Mouse (Mus musculus) liver, adult 2 months (tissue): ENCODE measurements at regions not wholly inside any gene's neighbourhood (a gene's known extent, or its start where the extent isn't known, plus 50 kb on each side); places are given as distances from the start of the nearest gene placed in this dataset.

ENCODE experiments used
- DNase-seq: peaks from one replicate; pipeline ENCODE4 v3.0.0-alpha.2; 2011; ENCODE audit warnings: low read depth, low spot score; ENCODE audit errors: extremely low read depth
- H3K27ac ChIP-seq: fragments of 200-500 bp; replicated peaks from 2 replicates; pipeline ENCODE4 v1.5.1; 2012; ENCODE audit warnings: low read depth, mild to moderate bottlenecking, control low read depth, inconsistent platforms, low read length; ENCODE audit not compliant: insufficient read depth
- H3K27me3 ChIP-seq: fragments of 200-500 bp; 2 replicates; pipeline ENCODE4 v1.6.1; 2012; ENCODE audit warnings: mild to moderate bottlenecking, moderate library complexity, low read length, inconsistent platforms; ENCODE audit not compliant: control insufficient read depth, insufficient read depth
- H3K36me3 ChIP-seq: fragments of 200-500 bp; 2 replicates; pipeline ENCODE4 v1.6.1; 2012; ENCODE audit warnings: low read length, inconsistent platforms; ENCODE audit not compliant: control insufficient read depth, insufficient read depth
- H3K4me1 ChIP-seq: fragments of 200-500 bp; 2 replicates; pipeline ENCODE4 v1.6.1; 2011; ENCODE audit warnings: low read length; ENCODE audit not compliant: control insufficient read depth, insufficient read depth
- H3K4me3 ChIP-seq: fragments of 200-500 bp; 2 replicates; pipeline ENCODE4 v1.5.1; 2011; ENCODE audit warnings: low read depth, mild to moderate bottlenecking, control low read depth, low read length, moderate library complexity; ENCODE audit not compliant: insufficient read depth
- H3K79me2 ChIP-seq: fragments of 200-500 bp; 2 replicates; pipeline ENCODE4 v1.6.1; 2012; ENCODE audit warnings: inconsistent platforms, mild to moderate bottlenecking, low read length, moderate library complexity; ENCODE audit not compliant: control insufficient read depth, insufficient read depth
- H3K9ac ChIP-seq: fragments of 200-500 bp; 2 replicates; pipeline ENCODE4 v1.6.1; 2012; ENCODE audit warnings: low read depth, mild to moderate bottlenecking, control low read depth, inconsistent platforms, low read length
- CTCF ChIP-seq: fragments of 200-500 bp; IDR thresholded peaks from 2 replicates; pipeline ENCODE4 v1.5.1; 2011; ENCODE audit warnings: low read depth, low read length, control low read depth
- POLR2A ChIP-seq: fragments of 200-500 bp; IDR thresholded peaks from 2 replicates; pipeline ENCODE4 v1.6.1; 2011; ENCODE audit warnings: low read length, control low read depth; ENCODE audit not compliant: insufficient read depth; ENCODE audit errors: extremely low read depth
- WGBS: fragments of 180-500 bp; shearing (Covaris S2); methylation state at CpG from one replicate; pipeline ENCODE4 v1.1.7; 2018; 5-methylcytosine and 5-hydroxymethylcytosine counted together

- no peak for TF ChIP-seq CTCF
- no peak for TF ChIP-seq POLR2A
- H3K79me2 ChIP-seq, result no peaks in the 10 kb centered on the region
- WGBS, result 76% methylated on average over 6 of the region's 6 CpGs
- no peak overlapping the region for H3K9ac ChIP-seq
- H3K4me1 ChIP-seq, result no peaks in the 10 kb centered on the region
- H3K36me3 ChIP-seq, result no peaks in the 10 kb centered on the region
- H3K27me3 ChIP-seq, result no peaks in the 10 kb centered on the region
- no peak overlapping the region for H3K27ac ChIP-seq
- H3K4me3 ChIP-seq, result no peak overlapping the region
- DNase-seq, result no peak
These were observed 67.7 kb upstream of the Osbpl8 start for GRCm38 (mm10) chr10:111096811-111097210.

GRCm38 (mm10) chr10:111094405-111094804 is 70.1 kb upstream of the Osbpl8 start:
- no peaks in the 10 kb centered on the region for H3K27me3 ChIP-seq
- no peak overlapping the region for H3K9ac ChIP-seq
- no peaks in the 10 kb centered on the region for H3K36me3 ChIP-seq
- H3K4me1 ChIP-seq, result no peaks in the 10 kb centered on the region
- no peak for TF ChIP-seq CTCF
- TF ChIP-seq POLR2A, result no peak
- 58% methylated on average over 9 of the region's 9 CpGs for WGBS
- DNase-seq, result no peak
- H3K27ac ChIP-seq, result no peak overlapping the region
- no peaks in the 10 kb centered on the region for H3K79me2 ChIP-seq
- no peak overlapping the region for H3K4me3 ChIP-seq

GRCm38 (mm10) chr10:111089382-111089781 is 75.2 kb upstream of the Osbpl8 start:
- Histone ChIP-seq H3K9ac (no peak overlapping the region), H3K4me1 (no peaks in the 10 kb centered on the region), H3K36me3 (no peaks in the 10 kb centered on the region), H3K27ac (no peak overlapping the region), H3K27me3 (no peaks in the 10 kb centered on the region), H3K4me3 (no peak overlapping the region), H3K79me2 (no peaks in the 10 kb centered on the region)
- no peak for DNase-seq
- no peak for TF ChIP-seq POLR2A
- TF ChIP-seq CTCF, result no peak
- 49% methylated on average over 5 of the region's 5 CpGs for WGBS

GRCm38 (mm10) chr10:111085561-111085960 is 75.6 kb upstream of the Zdhhc17 start:
- 81% methylated on average over 8 of the region's 8 CpGs for WGBS

GRCm38 (mm10) chr10:111084267-111084780 is 74.4 kb upstream of the Zdhhc17 start:
- no peak for DNase-seq
- TF ChIP-seq POLR2A, result no peak
- TF ChIP-seq CTCF, result no peak
- 72% methylated on average over 4 of the region's 4 CpGs for WGBS

More at GRCm38 (mm10) chr10:111085561-111085960, 75.6 kb upstream of the Zdhhc17 start:
- Histone ChIP-seq H3K27me3 (no peaks in the 10 kb centered on the region), H3K36me3 (no peaks in the 10 kb centered on the region), H3K4me3 (no peak overlapping the region), H3K27ac (no peak overlapping the region), H3K4me1 (no peaks in the 10 kb centered on the region), H3K9ac (no peak overlapping the region), H3K79me2 (no peaks in the 10 kb centered on the region)
- DNase-seq, result no peak
- no peak for TF ChIP-seq CTCF
- no peak for TF ChIP-seq POLR2A

GRCm38 (mm10) chr10:111083861-111084260 is 73.9 kb upstream of the Zdhhc17 start:
- no peaks in the 10 kb centered on the region for H3K36me3 ChIP-seq
- 83% methylated on average over 2 of the region's 2 CpGs for WGBS
- H3K9ac ChIP-seq, result no peak overlapping the region
- DNase-seq, result no peak
- no peaks in the 10 kb centered on the region for H3K27me3 ChIP-seq
- no peaks in the 10 kb centered on the region for H3K4me1 ChIP-seq
- no peaks in the 10 kb centered on the region for H3K79me2 ChIP-seq
- H3K4me3 ChIP-seq, result no peak overlapping the region
- no peak overlapping the region for H3K27ac ChIP-seq
- TF ChIP-seq POLR2A (no peak), CTCF (no peak)

More at GRCm38 (mm10) chr10:111084267-111084780, 74.4 kb upstream of the Zdhhc17 start:
- Histone ChIP-seq H3K27ac (no peak overlapping the region), H3K4me1 (no peaks in the 10 kb centered on the region), H3K79me2 (no peaks in the 10 kb centered on the region), H3K9ac (no peak overlapping the region), H3K4me3 (no peak overlapping the region), H3K27me3 (no peaks in the 10 kb centered on the region), H3K36me3 (no peaks in the 10 kb centered on the region)
